Mouse (Mus musculus) G1E (cell line): ENCODE measurements around the gene Lefty1. TPM values are rescaled to one million over a fixed set of nuclear protein-coding genes. Genes with fewer than 3 reads are reported as not detected.

ENCODE experiments used
- ATAC-seq: 2 replicates; pipeline ENCODE4 v1.8.0; 2016; ENCODE audit warnings: mild to moderate bottlenecking; ENCODE audit not compliant: insufficient number of reproducible peaks, poor library complexity, low FRiP score, severe bottlenecking; ENCODE audit errors: extremely low read depth
- DNase-seq: peaks from one replicate; pipeline ENCODE4 v3.0.0; 2012; ENCODE audit warnings: low spot score
- H3K27me3 ChIP-seq: 2 replicates; pipeline ENCODE4 v1.6.1; 2012; ENCODE audit warnings: mild to moderate bottlenecking, low read length, inconsistent platforms; ENCODE audit not compliant: insufficient read depth
- H3K36me3 ChIP-seq: replicated peaks from 2 replicates; pipeline ENCODE3; 2012; ENCODE audit warnings: mild to moderate bottlenecking, inconsistent platforms
- H3K4me1 ChIP-seq: 2 replicates; pipeline ENCODE4 v1.6.1; 2012; ENCODE audit warnings: low read depth, low read length, inconsistent platforms, mixed read lengths; ENCODE audit not compliant: insufficient read depth
- H3K4me3 ChIP-seq: 2 replicates; pipeline ENCODE4 v1.5.1; 2012; ENCODE audit warnings: low read depth, mild to moderate bottlenecking, inconsistent platforms, low read length, moderate library complexity, mixed read lengths
- H3K9me3 ChIP-seq: replicated peaks from 2 replicates; pipeline ENCODE4 v1.6.1; 2012; ENCODE audit warnings: inconsistent platforms
- CTCF ChIP-seq: IDR thresholded peaks from 2 replicates; pipeline ENCODE4 v1.5.1; 2012; ENCODE audit warnings: low read depth, low read length, inconsistent platforms, mixed read lengths
- GATA1 ChIP-seq: IDR thresholded peaks from 2 replicates; pipeline ENCODE4 v1.6.1; 2012; ENCODE audit warnings: borderline replicate concordance, low read length, inconsistent platforms, mixed read lengths
- GATA2 ChIP-seq: IDR thresholded peaks from 2 replicates; pipeline ENCODE4 v1.6.1; 2012; ENCODE audit warnings: low read depth, low read length, inconsistent platforms, borderline replicate concordance
- POLR2AphosphoS5 ChIP-seq: IDR thresholded peaks from 2 replicates; pipeline ENCODE4 v1.6.1; 2012; ENCODE audit warnings: low read depth, low read length, inconsistent platforms; ENCODE audit not compliant: insufficient replicate concordance
- TAL1 ChIP-seq: conservative IDR thresholded peaks from 2 replicates; pipeline ENCODE4 v1.6.1; 2012; ENCODE audit warnings: low read depth, low read length, inconsistent platforms, mixed read lengths
- polyA plus RNA-seq: library from polyadenylated mRNA; stranded (reverse); fragments of >175 nt; gene quantifications from 2 replicates; pipeline ENCODE4 v1.2.3, GENCODE M21; 2012
- total RNA-seq, 2 experiments: library from RNA; stranded (forward) in 1 of 2; stranded (reverse) in 1 of 2; fragments of 200-1000 nt in 1 of 2; fragments of >200 nt in 1 of 2; fragmentation: Nextera tagmentation in 1 of 2; gene quantifications; 2 replicates each; pipeline ENCODE4 v1.2.3; 2014 to 2017

Gene Lefty1
- total and polyA plus RNA-seq, 3 experiments = not detected

- H3K27me3 ChIP-seq = peaks cover 15% of the 10 kb centered on the region
- no peaks in the 10 kb centered on the region for H3K9me3 ChIP-seq
- peaks cover 35% of the 10 kb centered on the region for H3K4me1 ChIP-seq
- no peak for TF ChIP-seq GATA2
- TF ChIP-seq POLR2AphosphoS5 = no peak
- no peak for TF ChIP-seq GATA1
- no peak for TF ChIP-seq TAL1
- TF ChIP-seq CTCF = 0 out of 2 replicates have a peak, but pooled peaks have one; percentile 17
- peak; percentile 43 for DNase-seq
- H3K4me3 ChIP-seq = no peak overlapping the region
- H3K36me3 ChIP-seq = peaks cover 9% of the 10 kb centered on the region
- no peak for ATAC-seq
Measured at GRCm38 (mm10) chr1:180901107-180901506, 33.7 kb upstream of the Lefty1 start.

GRCm38 (mm10) chr1:180902915-180903314, 31.9 kb upstream of the Lefty1 start:
- no peak for TF ChIP-seq CTCF
- TF ChIP-seq GATA1 = no peak
- no peak for TF ChIP-seq GATA2
- peak; percentile 89 for TF ChIP-seq TAL1
- TF ChIP-seq POLR2AphosphoS5 = no peak
- Histone ChIP-seq H3K36me3 (peaks cover 27% of the 10 kb centered on the region), H3K9me3 (no peaks in the 10 kb centered on the region), H3K4me1 (peaks cover 53% of the 10 kb centered on the region), H3K4me3 (peak overlapping the region; percentile 13; the same call in 1 of the 2 replicates), H3K27me3 (peaks cover 7% of the 10 kb centered on the region)
- ATAC-seq = peak; percentile 78
- DNase-seq = peak; percentile 95

GRCm38 (mm10) chr1:180903666-180904038, 31.2 kb upstream of the Lefty1 start:
- Histone ChIP-seq H3K36me3 (peaks cover 34% of the 10 kb centered on the region), H3K27me3 (0 out of 2 replicates have a peak, but pooled peaks cover 5% of the 10 kb centered on the region), H3K4me1 (peaks cover 60% of the 10 kb centered on the region), H3K4me3 (peak overlapping the region; percentile 94), H3K9me3 (no peaks in the 10 kb centered on the region)
- ATAC-seq (no peak), DNase-seq (no peak)
- TF ChIP-seq POLR2AphosphoS5 = no peak; the same call in 1 of the 2 replicates
- TF ChIP-seq CTCF = no peak
- TF ChIP-seq TAL1 = no peak
- TF ChIP-seq GATA1 = no peak
- no peak for TF ChIP-seq GATA2

- peak within 1 kb of the TSS; percentile 94 for H3K4me3 ChIP-seq
- peaks cover 66% of the 10 kb centered on the region for H3K4me1 ChIP-seq
- no peak for TF ChIP-seq TAL1
- TF ChIP-seq POLR2AphosphoS5 = 0 out of 2 replicates have a peak, but pooled peaks have one; percentile 50
- 0 out of 2 replicates have a peak, but pooled peaks cover 2% of the 10 kb centered on the region for H3K27me3 ChIP-seq
- peak; percentile 58 for ATAC-seq
- no peaks in the 10 kb centered on the region for H3K9me3 ChIP-seq
- H3K36me3 ChIP-seq = peaks cover 40% of the 10 kb centered on the region
- peak; percentile 98 for DNase-seq
Measured at GRCm38 (mm10) chr1:180904039-180904814, 30.6 kb upstream of the Lefty1 start, which contains the start of gene Pycr2. TSS of gene Pycr2 (plus strand) at chr1:180904293.

GRCm38 (mm10) chr1:180904815-180905080, 30.1 kb upstream of the Lefty1 start:
- no peak for TF ChIP-seq GATA1
- no peak for TF ChIP-seq TAL1
- no peak for TF ChIP-seq GATA2
- no peak for TF ChIP-seq POLR2AphosphoS5
- TF ChIP-seq CTCF = no peak
- Histone ChIP-seq H3K27me3 (no peaks in the 10 kb centered on the region), H3K4me3 (peak overlapping the region; percentile 94), H3K9me3 (no peaks in the 10 kb centered on the region), H3K36me3 (peaks cover 45% of the 10 kb centered on the region), H3K4me1 (peaks cover 67% of the 10 kb centered on the region)
- DNase-seq (no peak), ATAC-seq (no peak)

GRCm38 (mm10) chr1:180905307-180905706, 29.5 kb upstream of the Lefty1 start:
- Histone ChIP-seq H3K9me3 (no peaks in the 10 kb centered on the region), H3K36me3 (peaks cover 46% of the 10 kb centered on the region), H3K4me3 (peak overlapping the region; percentile 94), H3K27me3 (no peaks in the 10 kb centered on the region), H3K4me1 (peaks cover 67% of the 10 kb centered on the region)
- DNase-seq (no peak), ATAC-seq (no peak)
- TF ChIP-seq POLR2AphosphoS5 (no peak), CTCF (no peak), GATA2 (no peak), TAL1 (no peak), GATA1 (no peak)
